Mouse (Mus musculus): ENCODE measurements around the gene Gjc2. TPM values are rescaled to one million over a fixed set of nuclear protein-coding genes. Genes with fewer than 3 reads are reported as not detected.

Gjc2 gene
- polyA plus RNA-seq, 1 experiment, result 1.4 TPM

- H3K27me3 ChIP-seq (replicated peaks; ENCODE audit: control insufficient read depth, insufficient read depth, low read length), result no peaks in the 10 kb centered on the region
- no peak overlapping the region for H3K4me3 ChIP-seq (ENCODE audit: insufficient read depth, low read depth, low read length)
- H3K27ac ChIP-seq (ENCODE audit: insufficient read depth, low read depth, low read length), result no peak overlapping the region
- no peak for DNase-seq
- H3K36me3 ChIP-seq (ENCODE audit: control insufficient read depth, insufficient read depth, low read length), result no peaks in the 10 kb centered on the region
- peaks cover 5% of the 10 kb centered on the region; the same call in 1 of the 2 replicates for H3K4me1 ChIP-seq (ENCODE audit: control insufficient read depth, insufficient read depth, low read length)
- TF ChIP-seq CTCF (conservative IDR thresholded peaks at IDR 0.05; ENCODE audit: insufficient read depth, insufficient read length, low read depth, low read length) (0 out of 2 replicates have a peak, but pooled peaks have one; percentile 11), POLR2A (IDR thresholded peaks at IDR 0.05; ENCODE audit: low read depth, low read length) (no peak)
- 81% methylated on average over 5 of the region's 5 CpGs for WGBS
Observed at GRCm38 (mm10) chr11:59161398-59161797, 21.6 kb downstream of the Gjc2 start.

- Histone ChIP-seq H3K4me1 (ENCODE audit: control insufficient read depth, insufficient read depth, low read length) (peaks cover 5% of the 10 kb centered on the region; the same call in 1 of the 2 replicates), H3K36me3 (ENCODE audit: control insufficient read depth, insufficient read depth, low read length) (no peaks in the 10 kb centered on the region), H3K27me3 (replicated peaks; ENCODE audit: control insufficient read depth, insufficient read depth, low read length) (no peaks in the 10 kb centered on the region), H3K4me3 (ENCODE audit: insufficient read depth, low read depth, low read length) (no peak overlapping the region), H3K27ac (ENCODE audit: insufficient read depth, low read depth, low read length) (no peak overlapping the region)
- DNase-seq, result no peak
- TF ChIP-seq POLR2A (IDR thresholded peaks at IDR 0.05; ENCODE audit: low read depth, low read length), result no peak
- 94% methylated on average over 4 of the region's 4 CpGs for WGBS
Observed at GRCm38 (mm10) chr11:59159558-59159957, 23.5 kb downstream of the Gjc2 start.

- TF ChIP-seq POLR2A (IDR thresholded peaks at IDR 0.05; ENCODE audit: low read depth, low read length) (no peak), CTCF (conservative IDR thresholded peaks at IDR 0.05; ENCODE audit: insufficient read depth, insufficient read length, low read depth, low read length) (no peak)
- no peaks in the 10 kb centered on the region for H3K36me3 ChIP-seq (ENCODE audit: control insufficient read depth, insufficient read depth, low read length)
Observed at GRCm38 (mm10) chr11:59159099-59159498, 23.9 kb downstream of the Gjc2 start.

GRCm38 (mm10) chr11:59155900-59156299, 27.1 kb downstream of the Gjc2 start:
- no peak overlapping the region for H3K4me3 ChIP-seq (ENCODE audit: insufficient read depth, low read depth, low read length)
- WGBS, result 84% methylated on average over 5 of the region's 5 CpGs
- H3K27ac ChIP-seq (ENCODE audit: insufficient read depth, low read depth, low read length), result no peak overlapping the region
- no peaks in the 10 kb centered on the region for H3K4me1 ChIP-seq (ENCODE audit: control insufficient read depth, insufficient read depth, low read length)
- DNase-seq, result no peak
- no peaks in the 10 kb centered on the region for H3K27me3 ChIP-seq (replicated peaks; ENCODE audit: control insufficient read depth, insufficient read depth, low read length)
- no peaks in the 10 kb centered on the region for H3K36me3 ChIP-seq (ENCODE audit: control insufficient read depth, insufficient read depth, low read length)
- TF ChIP-seq CTCF (conservative IDR thresholded peaks at IDR 0.05; ENCODE audit: insufficient read depth, insufficient read length, low read depth, low read length) (no peak), POLR2A (IDR thresholded peaks at IDR 0.05; ENCODE audit: low read depth, low read length) (no peak)

More at GRCm38 (mm10) chr11:59159099-59159498, 23.9 kb downstream of the Gjc2 start:
- Histone ChIP-seq H3K27me3 (replicated peaks; ENCODE audit: control insufficient read depth, insufficient read depth, low read length) (no peaks in the 10 kb centered on the region), H3K27ac (ENCODE audit: insufficient read depth, low read depth, low read length) (no peak overlapping the region), H3K4me3 (ENCODE audit: insufficient read depth, low read depth, low read length) (no peak overlapping the region), H3K4me1 (ENCODE audit: control insufficient read depth, insufficient read depth, low read length) (peaks cover 5% of the 10 kb centered on the region; the same call in 1 of the 2 replicates)
- no peak for DNase-seq
- 94% methylated on average over 13 of the region's 13 CpGs for WGBS

- H3K27ac ChIP-seq (ENCODE audit: insufficient read depth, low read depth, low read length), result no peak overlapping the region
- no peak overlapping the region for H3K4me3 ChIP-seq (ENCODE audit: insufficient read depth, low read depth, low read length)
- no peak for DNase-seq
- 82% methylated on average over 7 of the region's 7 CpGs for WGBS
- no peaks in the 10 kb centered on the region for H3K27me3 ChIP-seq (replicated peaks; ENCODE audit: control insufficient read depth, insufficient read depth, low read length)
- H3K4me1 ChIP-seq (ENCODE audit: control insufficient read depth, insufficient read depth, low read length), result no peaks in the 10 kb centered on the region
- H3K36me3 ChIP-seq (ENCODE audit: control insufficient read depth, insufficient read depth, low read length), result no peaks in the 10 kb centered on the region
- no peak for TF ChIP-seq CTCF (conservative IDR thresholded peaks at IDR 0.05; ENCODE audit: insufficient read depth, insufficient read length, low read depth, low read length)
- no peak for TF ChIP-seq POLR2A (IDR thresholded peaks at IDR 0.05; ENCODE audit: low read depth, low read length)
Observed at GRCm38 (mm10) chr11:59154220-59154619, 28.8 kb downstream of the Gjc2 start.

- H3K27me3 ChIP-seq (replicated peaks; ENCODE audit: control insufficient read depth, insufficient read depth, low read length), result no peaks in the 10 kb centered on the region
- H3K36me3 ChIP-seq (ENCODE audit: control insufficient read depth, insufficient read depth, low read length), result no peaks in the 10 kb centered on the region
- no peak overlapping the region for H3K27ac ChIP-seq (ENCODE audit: insufficient read depth, low read depth, low read length)
- no peak overlapping the region for H3K4me3 ChIP-seq (ENCODE audit: insufficient read depth, low read depth, low read length)
- no peak for DNase-seq
- TF ChIP-seq CTCF (conservative IDR thresholded peaks at IDR 0.05; ENCODE audit: insufficient read depth, insufficient read length, low read depth, low read length) (peak; percentile 50), POLR2A (IDR thresholded peaks at IDR 0.05; ENCODE audit: low read depth, low read length) (no peak)
- WGBS, result 42% methylated on average over 3 of the region's 3 CpGs
- no peaks in the 10 kb centered on the region for H3K4me1 ChIP-seq (ENCODE audit: control insufficient read depth, insufficient read depth, low read length)
Observed at GRCm38 (mm10) chr11:59151729-59152128, 31.3 kb downstream of the Gjc2 start.

- 85% methylated on average over 3 of the region's 3 CpGs for WGBS
Observed at GRCm38 (mm10) chr11:59149302-59149701, 33.7 kb downstream of the Gjc2 start.

GRCm38 (mm10) chr11:59142962-59143361, 40.1 kb downstream of the Gjc2 start:
- DNase-seq, result no peak
- H3K36me3 ChIP-seq (ENCODE audit: control insufficient read depth, insufficient read depth, low read length), result no peaks in the 10 kb centered on the region
- no peak for TF ChIP-seq POLR2A (IDR thresholded peaks at IDR 0.05; ENCODE audit: low read depth, low read length)
- TF ChIP-seq CTCF (conservative IDR thresholded peaks at IDR 0.05; ENCODE audit: insufficient read depth, insufficient read length, low read depth, low read length), result no peak
- no peaks in the 10 kb centered on the region for H3K4me1 ChIP-seq (ENCODE audit: control insufficient read depth, insufficient read depth, low read length)
- H3K27me3 ChIP-seq (replicated peaks; ENCODE audit: control insufficient read depth, insufficient read depth, low read length), result no peaks in the 10 kb centered on the region
- H3K4me3 ChIP-seq (ENCODE audit: insufficient read depth, low read depth, low read length), result no peak overlapping the region
- no peak overlapping the region for H3K27ac ChIP-seq (ENCODE audit: insufficient read depth, low read depth, low read length)
- WGBS, result 72% methylated on average over 5 of the region's 5 CpGs

More at GRCm38 (mm10) chr11:59149302-59149701, 33.7 kb downstream of the Gjc2 start:
- Histone ChIP-seq H3K36me3 (ENCODE audit: control insufficient read depth, insufficient read depth, low read length) (no peaks in the 10 kb centered on the region), H3K4me3 (ENCODE audit: insufficient read depth, low read depth, low read length) (no peak overlapping the region), H3K27ac (ENCODE audit: insufficient read depth, low read depth, low read length) (no peak overlapping the region), H3K27me3 (replicated peaks; ENCODE audit: control insufficient read depth, insufficient read depth, low read length) (no peaks in the 10 kb centered on the region), H3K4me1 (ENCODE audit: control insufficient read depth, insufficient read depth, low read length) (no peaks in the 10 kb centered on the region)
- TF ChIP-seq CTCF (conservative IDR thresholded peaks at IDR 0.05; ENCODE audit: insufficient read depth, insufficient read length, low read depth, low read length), result no peak
- DNase-seq, result no peak

Measured in kidney, adult 2 months (tissue).